Mouse (Mus musculus) lung, postnatal 25 days (tissue): ENCODE measurements around the gene Sirt4.
"Not testable (repeated sequence)": the region's sequence is repeated elsewhere in the genome, so short reads cannot be mapped to it uniquely, and the experiment has no call there.

Source experiments
- DNase-seq: peaks from one replicate; pipeline ENCODE4 v3.0.0; 2022; ENCODE audit warnings: low spot score

Gene Sirt4

GRCm38 (mm10) chr5:115514896-115515587 lies 30.5 kb upstream of the Sirt4 start:
- DNase-seq, result peak; percentile 94

- DNase-seq, result no peak
Observed at GRCm38 (mm10) chr5:115514346-115514745, 29.8 kb upstream of the Sirt4 start.

GRCm38 (mm10) chr5:115513721-115514120 lies 29.2 kb upstream of the Sirt4 start:
- DNase-seq, result no peak

GRCm38 (mm10) chr5:115513246-115513645 lies 28.7 kb upstream of the Sirt4 start:
- DNase-seq, result no peak

- no peak for DNase-seq
Observed at GRCm38 (mm10) chr5:115512375-115512774, 27.9 kb upstream of the Sirt4 start.

GRCm38 (mm10) chr5:115509790-115510689 lies 25.5 kb upstream of the Sirt4 start:
- no peak for DNase-seq

- DNase-seq, result no peak
Observed at GRCm38 (mm10) chr5:115509321-115509761, 24.8 kb upstream of the Sirt4 start.

GRCm38 (mm10) chr5:115508859-115509147 lies 24.3 kb upstream of the Sirt4 start:
- DNase-seq, result no peak

- DNase-seq, result peak; percentile 65
Observed at GRCm38 (mm10) chr5:115507981-115508858, 23.7 kb upstream of the Sirt4 start.

- DNase-seq, result no peak
Observed at GRCm38 (mm10) chr5:115507267-115507980, 22.9 kb upstream of the Sirt4 start.

GRCm38 (mm10) chr5:115506454-115507201 lies 22.1 kb upstream of the Sirt4 start, which contains the start of gene Pxn:
Pxn (plus strand) TSS chr5:115506676.
- DNase-seq, result peak; percentile 92

- DNase-seq, result not testable (repeated sequence)
Observed at GRCm38 (mm10) chr5:115505617-115506016, 21.1 kb upstream of the Sirt4 start.

GRCm38 (mm10) chr5:115503035-115503434 lies 18.5 kb upstream of the Sirt4 start:
- DNase-seq, result no peak

- no peak for DNase-seq
Observed at GRCm38 (mm10) chr5:115500383-115500935, 15.9 kb upstream of the Sirt4 start.

GRCm38 (mm10) chr5:115498307-115499240 lies 14.0 kb upstream of the Sirt4 start:
- no peak for DNase-seq

GRCm38 (mm10) chr5:115497033-115497432 lies 12.5 kb upstream of the Sirt4 start:
- no peak for DNase-seq

GRCm38 (mm10) chr5:115495618-115496017 lies 11.1 kb upstream of the Sirt4 start:
- not testable (repeated sequence) for DNase-seq

- no peak for DNase-seq
Observed at GRCm38 (mm10) chr5:115493441-115493840, 8.9 kb upstream of the Sirt4 start.

- no peak for DNase-seq
Observed at GRCm38 (mm10) chr5:115492711-115493335, 8.3 kb upstream of the Sirt4 start.
